Mouse (Mus musculus): ENCODE measurements around the gene Usp15.

Usp15 gene

GRCm38 (mm10) chr10:123175771-123176170, 21.0 kb downstream of the Usp15 start:
- peak; percentile 30 for DNase-seq (ENCODE audit: low read depth, low spot score)

GRCm38 (mm10) chr10:123170898-123171297, 25.9 kb downstream of the Usp15 start:
- DNase-seq (ENCODE audit: low read depth, low spot score): no peak

- DNase-seq (ENCODE audit: low read depth, low spot score): no peak
Measured at GRCm38 (mm10) chr10:123165542-123165941, 31.3 kb downstream of the Usp15 start.

- DNase-seq (ENCODE audit: low read depth, low spot score): no peak
Measured at GRCm38 (mm10) chr10:123160508-123160907, 36.3 kb downstream of the Usp15 start.

GRCm38 (mm10) chr10:123159316-123159715, 37.5 kb downstream of the Usp15 start:
- DNase-seq (ENCODE audit: low read depth, low spot score): no peak

- DNase-seq (ENCODE audit: low read depth, low spot score): no peak
Measured at GRCm38 (mm10) chr10:123156392-123156791, 40.4 kb downstream of the Usp15 start.

GRCm38 (mm10) chr10:123155764-123156163, 41.0 kb downstream of the Usp15 start:
- DNase-seq (ENCODE audit: low read depth, low spot score): no peak

GRCm38 (mm10) chr10:123153321-123153720, 43.5 kb downstream of the Usp15 start:
- DNase-seq (ENCODE audit: low read depth, low spot score): no peak

GRCm38 (mm10) chr10:123148025-123148814, 48.6 kb downstream of the Usp15 start:
- peak; percentile 3 for DNase-seq (ENCODE audit: low read depth, low spot score)

GRCm38 (mm10) chr10:123147180-123147579, 49.6 kb downstream of the Usp15 start:
- peak; percentile 28 for DNase-seq (ENCODE audit: low read depth, low spot score)

GRCm38 (mm10) chr10:123146349-123146748, 50.4 kb downstream of the Usp15 start:
- no peak for DNase-seq (ENCODE audit: low read depth, low spot score)

- DNase-seq (ENCODE audit: low read depth, low spot score): no peak
Measured at GRCm38 (mm10) chr10:123144256-123144655, 52.5 kb downstream of the Usp15 start.

GRCm38 (mm10) chr10:123142395-123143050, 54.3 kb downstream of the Usp15 start:
- no peak for DNase-seq (ENCODE audit: low read depth, low spot score)

GRCm38 (mm10) chr10:123135818-123136217, 61.0 kb downstream of the Usp15 start:
- DNase-seq (ENCODE audit: low read depth, low spot score): no peak

- no peak for DNase-seq (ENCODE audit: low read depth, low spot score)
Measured at GRCm38 (mm10) chr10:123131487-123131886, 65.3 kb downstream of the Usp15 start.

GRCm38 (mm10) chr10:123120666-123121392, 76.0 kb downstream of the Usp15 start:
- peak; percentile 32 for DNase-seq (ENCODE audit: low read depth, low spot score)

- no peak for DNase-seq (ENCODE audit: low read depth, low spot score)
Measured at GRCm38 (mm10) chr10:123116861-123117260, 79.9 kb downstream of the Usp15 start.

GRCm38 (mm10) chr10:123113466-123113865, 83.3 kb downstream of the Usp15 start:
- DNase-seq (ENCODE audit: low read depth, low spot score): no peak

- no peak for DNase-seq (ENCODE audit: low read depth, low spot score)
Measured at GRCm38 (mm10) chr10:123112787-123113168, 84.0 kb downstream of the Usp15 start.

- no peak for DNase-seq (ENCODE audit: low read depth, low spot score)
Measured at GRCm38 (mm10) chr10:123112056-123112786, 84.6 kb downstream of the Usp15 start.

- no peak for DNase-seq (ENCODE audit: low read depth, low spot score)
Measured at GRCm38 (mm10) chr10:123110548-123110947, 86.2 kb downstream of the Usp15 start.

GRCm38 (mm10) chr10:123108527-123108926, 88.3 kb downstream of the Usp15 start:
- DNase-seq (ENCODE audit: low read depth, low spot score): no peak
